Mouse (Mus musculus) embryo, embryonic 11 days (tissue): Measurements from ENCODE around the gene Adamts4.
A peak's percentile ranks its signal among the peaks of the same experiment; 100 is the strongest.
"Not testable (repeated sequence)": the region's sequence is repeated elsewhere in the genome, so short reads cannot be mapped to it uniquely, and the experiment has no call there.

Experiments used
- DNase-seq: peaks from one replicate; pipeline ENCODE4 v3.0.0-alpha.2; 2015

Adamts4 gene

GRCm38 (mm10) chr1:171280250-171280915 is 30.2 kb downstream of the Adamts4 start:
- no peak for DNase-seq

- peak; percentile 95 for DNase-seq
These were observed 30.8 kb downstream of the Adamts4 start, which contains the start of gene Ppox for GRCm38 (mm10) chr1:171280916-171281527. Gene Ppox (minus strand): TSS chr1:171281186.

GRCm38 (mm10) chr1:171281528-171281923 is 31.3 kb downstream of the Adamts4 start:
- DNase-seq, result peak; percentile 82

- DNase-seq, result no peak
These were observed 32.0 kb downstream of the Adamts4 start for GRCm38 (mm10) chr1:171282086-171282805.

GRCm38 (mm10) chr1:171283188-171284160 is 33.3 kb downstream of the Adamts4 start:
- no peak for DNase-seq

- no peak for DNase-seq
These were observed 34.3 kb downstream of the Adamts4 start for GRCm38 (mm10) chr1:171284491-171284890.

- no peak for DNase-seq
These were observed 35.1 kb downstream of the Adamts4 start for GRCm38 (mm10) chr1:171285096-171285892.

- DNase-seq, result no peak
These were observed 36.3 kb downstream of the Adamts4 start for GRCm38 (mm10) chr1:171286517-171286916.

GRCm38 (mm10) chr1:171287136-171288081 is 37.2 kb downstream of the Adamts4 start, which contains the start of gene Usp21:
Gene Usp21 (minus strand): TSS chr1:171287991.
- DNase-seq, result peak; percentile 97

GRCm38 (mm10) chr1:171288328-171288727 is 38.1 kb downstream of the Adamts4 start:
- DNase-seq, result no peak

GRCm38 (mm10) chr1:171293351-171293750 is 43.1 kb downstream of the Adamts4 start:
- no peak for DNase-seq

- DNase-seq, result peak; percentile 22
These were observed 43.7 kb downstream of the Adamts4 start for GRCm38 (mm10) chr1:171293906-171294297.

- peak; percentile 92 for DNase-seq
These were observed 44.3 kb downstream of the Adamts4 start, which contains the start of gene Ufc1 for GRCm38 (mm10) chr1:171294298-171295062. Gene Ufc1 (minus strand): TSS chr1:171295024.

- no peak for DNase-seq
These were observed 44.8 kb downstream of the Adamts4 start for GRCm38 (mm10) chr1:171295063-171295402.

GRCm38 (mm10) chr1:171298226-171298625 is 48.0 kb downstream of the Adamts4 start:
- no peak for DNase-seq

- DNase-seq, result not testable (repeated sequence)
These were observed 55.9 kb downstream of the Adamts4 start for GRCm38 (mm10) chr1:171306157-171306556.

GRCm38 (mm10) chr1:171309321-171309720 is 59.1 kb downstream of the Adamts4 start:
- no peak for DNase-seq
